Mouse (Mus musculus) heart, postnatal 14 days (tissue): ENCODE measurements around the gene Cdx4. TPM values are rescaled to one million over a fixed set of nuclear protein-coding genes. Genes with fewer than 3 reads are reported as not detected.

Experiments
- DNase-seq, 2 experiments: peaks; one replicate each; pipeline ENCODE4 v3.0.0; 2021 to 2022
- intact Hi-C: fragments of 180-260 bp; cut with DNase I; formaldehyde crosslinking; loops from one replicate; pipeline ENCODE4 v1.15.1; 2025
- total RNA-seq, 2 experiments: library from RNA; stranded (reverse); gene quantifications; 2 replicates each; pipeline ENCODE4 v1.2.3; 2021

Cdx4 gene
- total RNA-seq, 2 experiments from 2014 or later = not detected

DNA sequence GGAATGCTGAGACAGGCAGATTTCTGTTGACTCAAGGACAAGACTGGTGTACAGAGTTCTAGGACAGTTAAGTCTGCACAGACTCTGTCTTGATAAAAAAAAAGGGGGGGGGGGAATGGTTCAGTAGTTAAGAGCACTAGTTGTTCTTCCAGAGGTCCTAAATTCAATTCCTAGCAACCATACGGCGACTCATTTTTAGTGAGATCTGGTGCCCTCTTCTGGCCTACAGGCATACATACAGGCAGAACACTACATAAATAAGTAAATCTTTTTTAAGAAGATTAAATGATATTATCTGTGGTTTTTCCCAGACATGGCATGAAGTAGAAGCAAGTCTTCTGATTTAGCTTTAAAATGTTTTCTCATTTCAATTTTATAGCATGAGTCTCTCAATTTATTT is 50.4 kb downstream of the Cdx4 start:
- peak in 1 of 2 experiments; percentile 9 for DNase-seq
- intact Hi-C loops = loop anchor here (2.0 kb wide), 1 partner anchor 113 kb away; no protein-coding TSS in a partner anchor

DNA sequence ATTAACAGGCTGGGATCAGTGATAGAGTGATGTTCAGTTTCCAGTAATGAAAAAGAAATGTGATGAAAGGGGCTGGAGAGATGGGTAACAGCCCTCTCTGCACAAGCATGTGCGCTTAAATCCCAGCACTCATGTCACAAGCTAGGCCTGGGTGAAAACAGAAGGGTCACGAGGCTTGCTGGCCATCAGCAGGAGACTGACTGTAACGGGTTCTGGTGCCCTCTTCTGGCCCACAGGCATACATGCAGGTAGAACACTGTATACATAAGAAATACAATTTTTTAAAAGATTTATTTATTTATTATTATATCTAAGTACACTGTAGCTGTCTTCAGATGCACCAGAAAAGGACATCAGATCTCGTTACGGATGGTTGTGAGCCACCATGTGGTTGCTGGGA is 53.1 kb downstream of the Cdx4 start:
- intact Hi-C loops = no loop called here
- DNase-seq = peak; percentile 6 to 10

Other genes starting within 250 kb of the Cdx4 start
- not detected for gene Nap1l2, start 134.8 kb upstream of the Cdx4 start, total RNA-seq
- gene Chic1, start 35.1 kb downstream of the Cdx4 start, total RNA-seq = 1 to 10 TPM; 1.1 TPM
- gene Tsx, start 93.1 kb downstream of the Cdx4 start, total RNA-seq = not detected
- not detected for gene Gm26992, start 100.6 kb downstream of the Cdx4 start, total RNA-seq